Comparison of ENCODE assay signal across 8 mouse cellular contexts in genomic region chr2:173276409-173276808, GRCm38 (mm10). TPM values are rescaled to one million over a fixed set of nuclear protein-coding genes. Genes with fewer than 3 reads are reported as not detected.
A peak's percentile ranks its signal among the peaks of the same experiment; 100 is the strongest.
DNase-seq lines count a peak whose midpoint lies in the region; ATAC-seq lines count a peak whose summit lies in the region.

Gene Pmepa1 (minus strand): TSS chr2:173276533.

- peak; percentile 90 to 93 for DNase-seq in adrenal gland, adult 18-20 months (ENCODE audit: low spot score in 2 of 2)
- DNase-seq in embryo, embryonic 11 days, result peak; percentile 97
- DNase-seq in gastrocnemius, postnatal 4 days (ENCODE audit: low spot score in 2 of 2), result peak; percentile 90 to 91
- no peak for DNase-seq in intestine, embryonic 14.5 days (ENCODE audit: low spot score)
- DNase-seq in left cerebral cortex, postnatal 14 days (ENCODE audit: low spot score in 2 of 2), result peak; percentile 87 to 94
- DNase-seq in right cerebral cortex, postnatal 25 days, result peak; percentile 94
- peak; percentile 90 for DNase-seq in urinary bladder, postnatal 25 days (ENCODE audit: low spot score)

- peak within 1 kb of the TSS; percentile 98 for H3K9ac ChIP-seq in intestine, embryonic 14.5 days (ENCODE audit: low read length)

- no peaks in the 10 kb centered on the region for H3K27me3 ChIP-seq in intestine, embryonic 14.5 days (replicated peaks; ENCODE audit: control insufficient read depth, insufficient read depth, low read length)

- intact Hi-C loops in left cerebral cortex, postnatal 14 days (cut with DNase I), result loop anchor here (5.0 kb wide), 1 partner anchor 61 kb away; no protein-coding TSS in a partner anchor

- WGBS in intestine, embryonic 14.5 days, result under 1% methylated on average over 45 of the region's 61 CpGs

- H3K4me1 ChIP-seq in intestine, embryonic 14.5 days (replicated peaks; ENCODE audit: control insufficient read depth, insufficient read depth, low read length), result peaks cover 33% of the 10 kb centered on the region

- H3K4me2 ChIP-seq in intestine, embryonic 14.5 days (ENCODE audit: low read length), result peak within 1 kb of the TSS; percentile 81

- H3K36me3 ChIP-seq in intestine, embryonic 14.5 days (ENCODE audit: control insufficient read depth, insufficient read depth, low read length), result no peaks in the 10 kb centered on the region

- peak within 1 kb of the TSS; percentile 96 for H3K4me3 ChIP-seq in intestine, embryonic 14.5 days (ENCODE audit: low read depth, low read length)

- H3K27ac ChIP-seq in intestine, embryonic 14.5 days (ENCODE audit: low read depth), result peak within 1 kb of the TSS; percentile 87

- no peaks in the 10 kb centered on the region for H3K9me3 ChIP-seq in intestine, embryonic 14.5 days (ENCODE audit: control insufficient read depth, low read length)

- peak; percentile 94 for ATAC-seq in intestine, embryonic 14.5 days (replicated peaks; ENCODE audit: low FRiP score, low TSS enrichment, low read depth)
- ATAC-seq in megakaryocyte-erythroid progenitor cell, adult 5-6 weeks (replicated peaks; ENCODE audit: low FRiP score, low TSS enrichment, poor library complexity, severe bottlenecking), result peak; percentile 52

RNA-seq across cellular contexts. Expression of gene Pmepa1, which starts in this region (rescaled TPM):
- total RNA-seq in adrenal gland, adult 18-20 months (2021), result 10 to 100 TPM; 39.1 to 86.4 TPM
- 10 to 100 TPM; 22.6 to 25.8 TPM for total RNA-seq in gastrocnemius, postnatal 4 days (2021)
- 10.4 and 12.0 TPM in 2 replicates for polyA plus RNA-seq in intestine, embryonic 14.5 days (2014; fragmentation: Nextera tagmentation; extraction: Ambion mirVana)
- 10 to 100 TPM; 43.3 to 56.9 TPM for total RNA-seq in left cerebral cortex, postnatal 14 days (2021)
- not detected in 2 replicates for total RNA-seq in megakaryocyte-erythroid progenitor cell, adult 5-6 weeks (2014; fragmentation: Nextera tagmentation)
- 0.52 TPM in 1 of 2 replicates, not detected in the other for total RNA-seq in megakaryocyte-erythroid progenitor cell, adult 5-6 weeks (2017)

Comparison
In these comparisons a context has a peak if more than half of its experiments do, and no peak if none do; other contexts are left out.
1. RNA of gene Pmepa1 (total RNA-seq): 39.1 to 86.4 TPM in adrenal gland, adult 18-20 months, 43.3 to 56.9 TPM in left cerebral cortex, postnatal 14 days and 22.6 to 25.8 TPM in gastrocnemius, postnatal 4 days; 0.52 TPM in megakaryocyte-erythroid progenitor cell, adult 5-6 weeks; every median in the first group is over 10 times any median in the second.
2. Peak in ATAC-seq in megakaryocyte-erythroid progenitor cell, adult 5-6 weeks; RNA of the gene not detected or under 1 TPM.